Mouse (Mus musculus): ENCODE measurements around the gene Ssxb3. TPM values are rescaled to one million over a fixed set of nuclear protein-coding genes. Genes with fewer than 3 reads are reported as not detected.
"Not testable (repeated sequence)": the region's sequence is repeated elsewhere in the genome, so short reads cannot be mapped to it uniquely, and the experiment has no call there.

Ssxb3 gene
- not detected in 2 replicates for polyA plus RNA-seq (2015; fragmentation: Nextera tagmentation; extraction: Ambion mirVana)

DNA sequence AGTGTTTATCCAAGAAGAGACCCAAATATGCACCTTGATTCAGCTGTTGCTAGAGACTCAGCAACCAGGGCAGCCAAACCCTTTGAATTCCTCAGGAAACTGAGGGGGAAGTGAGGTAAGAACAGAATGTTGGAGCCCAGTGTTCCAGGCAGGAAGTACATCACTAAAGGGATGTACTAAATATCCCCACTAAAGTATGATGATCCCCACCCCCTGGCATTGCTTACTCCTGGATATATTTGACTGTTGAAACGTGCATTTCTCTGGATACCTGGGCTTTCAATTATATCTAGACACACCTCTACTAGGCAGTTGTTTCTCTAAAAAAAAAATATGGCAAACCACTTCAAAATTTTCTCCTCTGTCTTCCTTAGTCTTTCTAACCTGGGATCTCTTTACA is at the start of gene Ssxb3:
TSS of gene Ssxb3 (minus strand) at position 101 of the 400 bp plus-strand sequence.
- not testable (repeated sequence) for H3K4me1 ChIP-seq (replicated peaks); H3K27me3 ChIP-seq; H3K9ac ChIP-seq; H3K4me2 ChIP-seq; H3K27ac ChIP-seq (replicated peaks); H3K4me3 ChIP-seq; H3K36me3 ChIP-seq; ATAC-seq (ENCODE audit: low FRiP score, low read depth); H3K9me3 ChIP-seq
- WGBS = 29% methylated on average over 1 of the region's 1 CpGs

DNA sequence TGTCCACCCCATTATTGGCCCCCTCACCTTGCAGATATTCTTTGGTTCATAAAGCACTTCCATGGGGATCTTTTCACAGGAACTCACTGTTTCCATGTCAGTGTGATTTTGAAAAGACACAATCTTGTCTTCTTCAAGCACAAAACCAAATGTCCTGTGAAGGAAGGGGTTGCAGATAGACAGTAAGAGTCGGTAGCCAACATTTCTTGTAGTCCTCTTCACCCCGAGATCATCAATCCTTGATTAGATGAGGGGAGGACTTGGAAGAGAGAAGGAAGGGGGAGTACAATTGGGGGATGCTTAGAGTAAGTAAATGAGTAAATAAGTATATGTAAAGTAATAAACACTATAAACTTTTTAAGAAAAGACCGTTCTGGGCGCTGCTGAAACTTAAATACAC is 43.5 kb downstream of the Ssxb3 start, which contains the start of gene Ssxb6:
TSS of gene Ssxb6 (minus strand) at position 101 of the 400 bp plus-strand sequence.
- not testable (repeated sequence) for H3K4me2 ChIP-seq; H3K9me3 ChIP-seq; H3K27ac ChIP-seq (replicated peaks); H3K9ac ChIP-seq; H3K4me1 ChIP-seq (replicated peaks); H3K36me3 ChIP-seq; H3K4me3 ChIP-seq; H3K27me3 ChIP-seq; ATAC-seq (ENCODE audit: low FRiP score, low read depth)
- 69% methylated on average over 4 of the region's 4 CpGs for WGBS

Other genes starting within 250 kb of the Ssxb3 start
- gene Ssxb9, start 224.8 kb downstream of the Ssxb3 start, polyA plus RNA-seq (2015; fragmentation: Nextera tagmentation; extraction: Ambion mirVana) = not detected in 2 replicates
- gene Ssxb1, start 178.5 kb downstream of the Ssxb3 start, polyA plus RNA-seq (2015; fragmentation: Nextera tagmentation; extraction: Ambion mirVana) = not detected in 2 replicates
- not detected in 2 replicates for gene Ssxb2, start 130.1 kb downstream of the Ssxb3 start, polyA plus RNA-seq (2015; fragmentation: Nextera tagmentation; extraction: Ambion mirVana)
- gene Gm14459, start 66.9 kb downstream of the Ssxb3 start, polyA plus RNA-seq (2015; fragmentation: Nextera tagmentation; extraction: Ambion mirVana) = not detected in 2 replicates
- not detected in 2 replicates for gene Ssxb6, start 43.6 kb downstream of the Ssxb3 start, polyA plus RNA-seq (2015; fragmentation: Nextera tagmentation; extraction: Ambion mirVana)
- gene Ssxb8, start 99.0 kb upstream of the Ssxb3 start, polyA plus RNA-seq (2015; fragmentation: Nextera tagmentation; extraction: Ambion mirVana) = not detected in 2 replicates
- not detected in 2 replicates for gene Ssx9, start 156.6 kb upstream of the Ssxb3 start, polyA plus RNA-seq (2015; fragmentation: Nextera tagmentation; extraction: Ambion mirVana)
- not detected in 2 replicates for gene Ssxb5, start 211.9 kb upstream of the Ssxb3 start, polyA plus RNA-seq (2015; fragmentation: Nextera tagmentation; extraction: Ambion mirVana)

Data from hindbrain, embryonic 15.5 days (tissue).